Mouse (Mus musculus) left cerebral cortex, adult 8-10 months (tissue): Measurements from ENCODE around the gene Hist1h3i. TPM values are rescaled to one million over a fixed set of nuclear protein-coding genes. Genes with fewer than 3 reads are reported as not detected.
"Not testable (repeated sequence)": the region's sequence is repeated elsewhere in the genome, so short reads cannot be mapped to it uniquely, and the experiment has no call there.

Experiments
- DNase-seq, 2 experiments: peaks; one replicate each; pipeline ENCODE4 v3.0.0; 2022; ENCODE audit warnings: low spot score in 2 of 2
- total RNA-seq, 4 experiments: library from RNA; stranded (reverse); gene quantifications; 2 replicates each; pipeline ENCODE4 v1.2.4; 2022

The Hist1h3i gene
- total RNA-seq, 4 experiments from 2014 or later = 44.4 to 70.8 (median 54.9) TPM

DNA sequence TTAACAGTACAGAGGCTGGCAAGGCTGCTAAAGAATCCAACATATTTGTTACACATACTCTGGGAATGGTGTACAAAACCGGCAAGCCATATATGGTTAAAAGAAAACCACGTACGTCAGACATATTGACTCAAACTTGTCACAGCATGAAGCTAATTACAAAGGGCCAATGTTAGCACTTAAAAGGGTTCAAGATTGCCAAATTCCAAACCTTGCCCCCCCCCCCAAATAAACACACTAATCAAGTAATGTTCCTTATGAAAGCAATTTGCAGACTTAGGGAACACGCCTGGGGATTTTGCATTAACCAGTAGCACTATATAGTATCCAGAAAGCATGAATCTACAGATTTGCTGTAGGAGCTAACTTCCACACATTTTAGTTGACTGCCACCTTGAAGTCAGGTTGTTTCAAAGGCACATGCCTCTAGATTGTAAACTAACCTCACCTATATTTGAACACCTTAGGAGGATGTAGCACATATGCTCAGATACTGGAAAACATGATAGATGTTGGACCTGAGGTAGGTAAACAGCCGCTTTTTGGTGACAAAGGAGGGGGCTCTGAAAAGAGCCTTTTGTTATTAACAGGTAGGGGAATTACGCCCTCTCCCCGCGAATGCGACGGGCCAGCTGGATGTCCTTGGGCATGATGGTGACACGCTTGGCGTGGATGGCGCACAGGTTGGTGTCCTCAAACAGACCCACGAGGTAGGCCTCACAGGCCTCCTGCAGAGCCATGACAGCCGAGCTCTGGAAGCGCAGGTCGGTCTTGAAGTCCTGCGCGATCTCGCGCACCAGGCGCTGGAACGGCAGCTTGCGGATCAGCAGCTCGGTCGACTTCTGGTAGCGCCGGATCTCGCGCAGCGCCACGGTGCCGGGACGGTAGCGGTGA is 562 bp downstream of the Hist1h3i start:
- DNase-seq = peak in 1 of 2 experiments; percentile 27

DNA sequence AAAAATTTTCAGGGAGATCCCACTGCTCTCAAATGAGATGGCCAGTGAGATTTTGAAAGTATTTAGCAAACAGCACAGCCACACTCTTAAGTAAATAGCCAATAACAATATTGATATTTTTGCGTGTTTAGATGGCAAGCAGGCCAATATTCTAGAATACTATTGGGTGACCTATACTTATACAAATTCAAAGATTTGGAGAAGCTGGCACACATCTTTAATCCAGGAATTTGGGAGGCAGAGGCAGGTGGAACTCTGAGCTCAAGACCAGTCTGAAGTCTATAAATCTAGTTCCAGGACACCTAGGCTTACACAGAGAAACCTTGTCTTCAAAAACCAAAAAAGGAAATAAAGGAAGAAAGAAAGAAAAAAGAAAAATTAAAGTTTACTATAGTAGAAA is 1.5 kb downstream of the Hist1h3i start:
- DNase-seq = no peak

DNA sequence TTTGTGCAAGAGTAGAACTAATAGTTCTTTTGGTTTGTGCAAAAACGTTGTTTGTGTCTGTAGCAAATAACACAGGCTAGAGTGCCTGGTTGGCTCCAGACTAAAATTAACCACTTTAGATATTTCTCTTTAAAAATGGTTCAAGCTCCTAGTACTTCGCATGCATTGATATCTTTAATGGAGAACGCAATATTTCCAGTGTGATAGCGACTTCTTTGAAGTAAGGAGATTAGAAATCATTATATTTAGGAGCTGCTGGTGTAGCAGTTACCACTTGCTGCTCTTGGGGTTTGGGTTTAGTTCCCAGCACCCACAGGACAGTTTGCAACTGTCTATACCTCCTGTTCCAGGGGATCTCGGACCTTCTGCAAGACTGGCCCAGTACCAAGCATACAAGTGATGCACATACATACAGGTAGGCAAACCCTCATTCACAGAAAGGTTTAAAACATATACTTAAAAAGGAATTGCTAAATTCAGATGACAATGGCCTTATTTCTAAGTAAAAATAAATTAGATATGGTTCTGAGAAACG is 2.1 kb downstream of the Hist1h3i start:
- DNase-seq = no peak

DNA sequence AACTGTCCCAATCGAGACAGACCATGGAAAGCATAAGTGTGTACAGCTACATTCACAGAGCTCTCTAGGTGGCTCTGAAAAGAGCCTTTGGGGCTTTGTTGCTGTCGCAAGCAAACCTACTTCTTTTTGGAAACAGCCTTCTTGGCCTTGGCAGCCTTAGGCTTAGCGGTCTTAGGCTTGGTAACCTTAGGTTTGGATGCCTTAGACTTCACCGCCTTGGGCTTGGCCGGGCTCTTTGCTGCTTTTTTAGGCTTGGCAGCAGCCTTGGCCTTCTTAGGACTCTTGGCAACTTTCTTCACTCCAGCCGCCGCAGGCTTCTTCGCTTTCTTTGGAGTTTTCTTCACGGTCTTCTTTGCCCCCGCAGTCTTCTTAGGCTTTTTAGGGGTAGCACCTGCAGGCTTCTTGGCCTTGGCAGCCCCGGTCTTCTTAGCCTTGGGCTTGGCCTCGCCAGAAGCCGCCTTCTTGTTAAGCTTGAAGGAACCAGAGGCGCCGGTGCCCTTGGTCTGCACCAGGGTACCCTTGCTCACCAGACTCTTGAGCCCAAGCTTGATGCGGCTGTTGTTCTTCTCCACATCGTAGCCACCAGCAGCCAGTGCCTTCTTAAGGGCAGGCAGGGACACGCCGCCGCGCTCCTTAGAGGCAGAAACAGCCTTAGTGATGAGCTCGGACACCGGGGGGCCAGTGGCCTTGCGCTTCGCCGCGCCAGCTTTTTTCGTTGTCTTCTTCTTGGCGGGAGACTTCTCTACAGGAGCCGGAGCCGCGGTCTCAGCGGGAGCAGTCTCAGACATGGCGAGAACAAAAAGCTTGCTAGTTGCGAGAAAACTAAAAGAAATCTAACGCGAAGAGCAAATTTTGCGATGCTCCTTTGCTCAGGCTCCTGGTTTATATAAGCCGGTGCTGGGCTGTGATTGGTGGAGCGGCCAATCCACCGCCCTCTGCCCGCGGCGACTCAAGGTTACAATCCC is 3.1 kb downstream of the Hist1h3i start, which contains the start of gene Hist1h1b:
TSS of gene Hist1h1b (minus strand) at position 859 of the 965 bp plus-strand sequence.
- peak; percentile 30 to 32 for DNase-seq

DNA sequence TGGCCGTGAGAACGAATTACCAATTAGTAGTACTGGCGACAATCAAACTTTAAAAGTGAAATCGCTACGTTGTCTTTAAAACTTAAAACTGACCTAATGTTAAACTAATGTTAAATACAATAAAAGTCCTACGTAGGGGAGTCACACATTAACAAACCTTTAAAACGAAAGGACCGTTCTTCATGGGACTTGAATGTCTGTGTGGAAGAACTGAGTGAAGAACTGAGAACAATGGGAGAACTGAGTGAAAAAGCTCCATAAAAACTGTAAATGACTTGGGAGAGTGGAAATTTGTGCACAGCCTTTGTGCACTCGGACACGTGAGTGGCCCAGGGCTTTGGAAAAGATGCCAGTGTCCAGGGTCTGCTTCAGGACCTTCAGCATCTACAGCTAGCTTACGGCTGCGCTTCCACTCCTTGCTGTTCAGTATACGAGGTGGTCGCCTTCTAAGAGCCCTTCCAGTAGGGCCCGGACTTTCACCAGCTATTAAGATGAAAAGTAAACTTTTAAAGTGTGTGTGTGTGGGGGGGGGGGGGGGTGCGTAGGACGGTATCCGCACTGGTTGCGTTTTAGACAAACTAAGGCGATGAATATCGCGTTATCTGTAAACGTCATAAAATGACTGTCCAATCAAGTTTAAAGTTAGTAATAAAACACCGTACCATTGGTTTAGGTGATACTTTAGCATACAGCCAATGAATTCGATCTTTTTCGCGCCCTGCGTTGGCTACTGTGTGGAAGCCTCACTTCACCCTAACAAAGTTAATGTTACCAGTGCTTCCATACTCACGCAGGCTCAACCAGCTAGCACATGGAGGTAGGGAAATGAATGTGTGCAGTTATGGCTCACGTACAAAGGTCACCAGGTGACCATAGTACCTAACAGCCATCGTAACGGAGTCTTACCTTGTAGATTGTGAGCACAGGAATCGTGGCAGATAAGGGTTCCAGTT is 4.1 kb downstream of the Hist1h3i start:
- DNase-seq = peak; percentile 49 to 58

DNA sequence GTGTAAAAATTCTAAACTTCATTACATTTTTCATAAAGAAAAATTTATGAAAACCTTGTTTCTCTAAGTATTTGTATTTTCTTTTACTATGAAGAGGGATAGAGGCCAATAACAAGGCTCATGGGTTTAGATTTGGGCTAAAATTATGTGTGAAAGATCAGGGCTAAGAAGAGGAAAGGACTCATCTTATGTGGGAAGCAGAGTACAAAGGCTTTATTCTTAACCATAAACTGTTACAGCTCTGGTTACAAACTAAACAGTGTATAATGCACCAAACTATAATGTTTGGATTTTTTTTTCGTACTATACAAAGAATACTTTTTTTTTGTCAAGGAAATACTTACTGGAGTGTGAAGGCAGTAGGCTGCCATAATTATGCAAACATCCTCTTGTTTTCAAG is 27.5 kb downstream of the Hist1h3i start:
- no peak for DNase-seq

DNA sequence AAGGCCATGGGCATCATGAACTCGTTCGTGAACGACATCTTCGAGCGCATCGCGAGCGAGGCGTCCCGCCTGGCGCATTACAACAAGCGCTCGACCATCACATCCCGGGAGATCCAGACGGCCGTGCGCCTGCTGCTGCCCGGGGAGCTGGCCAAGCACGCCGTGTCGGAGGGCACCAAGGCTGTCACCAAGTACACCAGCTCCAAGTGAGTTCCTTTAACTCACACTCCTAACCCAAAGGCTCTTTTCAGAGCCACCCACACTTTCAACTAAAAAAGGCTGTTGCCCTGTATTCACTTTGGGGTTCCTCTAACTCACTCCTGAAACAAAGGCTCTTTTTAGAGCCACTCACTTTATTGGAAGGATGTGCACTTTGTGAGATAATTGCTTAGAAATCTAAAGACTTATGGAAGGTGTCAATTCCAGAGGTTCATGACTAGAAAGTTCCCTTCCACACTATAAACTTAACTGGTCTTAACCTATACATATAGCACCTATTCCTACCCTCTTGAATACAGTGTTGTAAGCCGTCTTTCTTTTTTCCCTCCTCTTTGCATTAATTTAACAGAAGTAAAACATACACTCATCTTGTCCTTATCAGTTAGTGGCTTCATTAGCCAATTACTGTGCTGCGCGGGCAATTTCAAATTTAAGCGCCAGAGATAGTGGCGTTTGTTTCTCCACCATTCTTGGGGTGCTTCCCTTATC is 28.7 kb downstream of the Hist1h3i start:
- not testable (repeated sequence) for DNase-seq

DNA sequence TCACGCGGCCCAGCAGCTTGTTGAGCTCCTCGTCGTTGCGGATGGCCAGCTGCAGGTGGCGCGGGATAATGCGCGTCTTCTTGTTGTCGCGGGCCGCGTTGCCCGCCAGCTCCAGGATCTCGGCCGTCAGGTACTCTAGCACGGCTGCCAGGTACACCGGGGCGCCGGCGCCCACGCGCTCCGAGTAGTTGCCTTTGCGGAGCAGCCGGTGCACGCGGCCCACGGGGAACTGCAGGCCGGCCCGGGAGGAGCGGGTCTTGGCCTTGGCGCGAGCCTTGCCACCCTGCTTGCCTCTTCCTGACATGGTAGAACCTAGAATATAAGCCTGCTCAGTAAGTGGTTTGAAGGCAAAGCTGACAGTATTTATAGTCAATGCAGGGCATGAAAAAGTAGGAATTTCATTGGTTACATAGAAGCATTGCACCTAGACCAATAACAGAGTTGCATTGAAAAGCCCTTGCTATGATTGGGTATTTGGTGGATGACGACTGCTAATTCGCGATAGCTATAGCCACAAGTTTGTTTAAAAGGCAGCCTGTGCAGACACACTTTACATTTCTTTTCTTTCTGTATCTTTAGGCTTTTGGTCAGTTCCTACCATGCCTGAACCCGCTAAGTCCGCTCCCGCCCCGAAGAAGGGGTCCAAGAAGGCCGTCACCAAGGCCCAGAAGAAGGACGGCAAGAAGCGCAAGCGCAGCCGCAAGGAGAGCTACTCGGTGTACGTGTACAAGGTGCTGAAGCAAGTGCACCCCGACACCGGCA is 29.5 kb downstream of the Hist1h3i start, which contains the start of the genes Hist1h2ak and Hist1h2bn:
TSS of gene Hist1h2ak (minus strand) at position 304 of the 762 bp plus-strand sequence.
TSS of gene Hist1h2bn (plus strand) at position 600 of the 762 bp plus-strand sequence.
- peak; percentile 47 to 80 for DNase-seq

DNA sequence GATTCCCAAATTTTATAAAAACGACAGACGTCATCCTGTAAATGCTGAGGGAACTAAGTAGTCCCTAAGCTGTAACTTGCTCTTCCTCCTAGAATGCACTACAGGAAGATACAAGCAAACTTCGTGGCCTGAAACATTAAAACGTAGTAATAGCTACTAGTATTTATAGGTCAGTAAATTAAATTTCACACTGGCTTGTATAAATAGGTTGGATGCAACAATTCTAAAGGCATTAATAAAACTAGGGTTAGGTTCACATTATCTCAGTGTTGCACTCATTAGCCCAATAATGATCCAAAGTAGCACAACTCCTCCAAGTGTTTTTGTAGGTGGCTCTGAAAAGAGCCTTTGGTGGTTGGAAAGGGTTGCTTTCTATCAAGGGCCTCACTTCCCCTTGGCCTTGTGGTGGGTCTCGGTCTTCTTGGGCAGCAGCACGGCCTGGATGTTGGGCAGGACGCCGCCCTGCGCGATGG is 30.1 kb downstream of the Hist1h3i start:
- DNase-seq = peak in 1 of 2 experiments; percentile 9

DNA sequence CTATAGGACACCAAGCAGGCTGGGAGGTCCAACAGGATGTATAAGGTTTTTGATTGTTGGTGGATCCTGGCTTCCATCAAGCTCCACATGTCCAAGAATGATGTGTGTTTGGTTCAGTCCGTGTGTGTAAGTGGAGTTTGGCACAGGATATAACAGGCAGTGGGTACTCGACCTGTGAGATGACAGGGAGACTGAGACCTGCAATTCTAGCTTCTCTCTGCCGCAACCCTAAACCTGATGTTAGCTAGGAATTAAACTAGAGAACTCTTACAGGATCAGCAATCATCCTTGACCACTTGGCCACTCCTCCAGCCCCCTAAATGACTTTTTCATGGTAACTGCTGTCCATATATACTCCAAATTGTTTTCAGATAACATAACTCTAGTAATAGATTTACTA is 30.8 kb downstream of the Hist1h3i start:
- no peak for DNase-seq

DNA sequence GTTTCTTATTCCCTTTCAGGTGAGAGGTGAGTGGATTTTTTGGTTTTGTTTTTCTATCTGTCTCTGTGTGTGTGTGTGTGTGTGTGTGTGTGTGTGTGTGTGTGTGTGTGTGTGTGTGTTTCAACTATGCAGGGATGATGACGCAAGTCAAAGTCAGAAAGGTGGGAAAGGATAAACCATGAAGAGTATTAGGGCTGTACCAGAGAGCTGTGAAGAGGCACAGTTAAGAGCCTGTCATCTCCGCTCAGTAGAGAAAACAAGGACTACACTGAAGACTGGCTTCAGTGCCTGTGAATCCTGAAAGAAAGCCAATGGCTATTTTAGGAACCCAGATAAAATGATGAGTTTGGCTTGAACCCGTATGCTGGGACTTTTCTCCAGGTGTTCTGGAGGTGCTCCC is 31.3 kb downstream of the Hist1h3i start:
- DNase-seq = no peak

DNA sequence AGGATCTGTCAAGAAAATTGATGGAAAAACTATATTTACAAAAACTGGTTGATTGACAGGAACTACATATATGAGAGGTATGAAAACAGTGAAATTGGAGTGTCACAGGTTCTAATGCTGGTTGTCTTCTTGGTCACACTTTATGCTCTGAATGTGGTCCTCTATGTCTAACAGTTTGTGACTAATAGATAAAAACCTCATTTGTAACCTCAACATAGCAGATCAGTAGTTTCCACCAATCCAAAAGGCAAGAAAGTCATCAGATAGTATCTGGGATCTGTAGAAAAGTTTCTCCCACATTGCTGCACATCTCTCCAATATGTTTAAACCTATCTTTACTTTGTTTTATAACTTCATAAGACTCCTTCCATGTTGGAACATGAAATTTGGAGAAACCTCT is 31.8 kb downstream of the Hist1h3i start:
- DNase-seq = no peak

DNA sequence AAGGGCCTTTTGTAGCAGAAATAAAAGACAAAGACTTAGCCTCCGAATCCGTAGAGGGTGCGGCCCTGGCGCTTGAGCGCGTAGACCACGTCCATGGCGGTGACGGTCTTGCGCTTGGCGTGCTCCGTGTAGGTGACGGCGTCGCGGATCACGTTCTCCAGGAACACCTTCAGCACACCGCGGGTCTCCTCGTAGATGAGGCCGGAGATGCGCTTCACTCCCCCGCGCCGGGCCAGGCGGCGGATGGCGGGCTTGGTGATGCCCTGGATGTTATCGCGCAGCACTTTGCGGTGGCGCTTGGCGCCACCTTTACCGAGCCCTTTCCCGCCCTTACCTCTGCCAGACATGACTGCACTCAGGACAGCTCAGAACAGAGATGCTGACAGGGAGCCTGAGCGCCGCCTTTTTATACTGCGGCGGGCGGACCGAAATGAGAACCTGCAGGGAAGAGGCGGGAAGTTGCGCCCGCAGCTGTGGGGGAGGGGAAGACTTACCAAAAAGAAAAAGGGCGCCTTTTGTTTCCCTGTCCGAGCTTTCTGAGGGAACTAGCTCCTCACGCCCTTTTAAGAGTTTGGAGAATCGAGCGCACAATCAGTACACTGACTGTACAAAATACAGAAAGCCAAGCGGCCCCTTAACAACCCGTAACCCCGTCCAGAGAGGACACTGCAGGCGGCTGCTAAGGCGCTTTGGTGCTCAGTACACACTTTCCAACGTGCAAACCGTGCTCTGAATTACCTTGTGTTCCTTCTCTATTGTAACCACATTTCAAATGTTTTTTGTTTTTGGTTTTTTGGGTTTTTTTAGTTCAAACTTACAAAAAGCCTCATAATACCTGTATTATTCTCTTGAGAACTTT is 32.8 kb downstream of the Hist1h3i start, which contains the start of gene Hist1h4k:
TSS of gene Hist1h4k (minus strand) at position 347 of the 859 bp plus-strand sequence.
- DNase-seq = peak; percentile 90 to 95

DNA sequence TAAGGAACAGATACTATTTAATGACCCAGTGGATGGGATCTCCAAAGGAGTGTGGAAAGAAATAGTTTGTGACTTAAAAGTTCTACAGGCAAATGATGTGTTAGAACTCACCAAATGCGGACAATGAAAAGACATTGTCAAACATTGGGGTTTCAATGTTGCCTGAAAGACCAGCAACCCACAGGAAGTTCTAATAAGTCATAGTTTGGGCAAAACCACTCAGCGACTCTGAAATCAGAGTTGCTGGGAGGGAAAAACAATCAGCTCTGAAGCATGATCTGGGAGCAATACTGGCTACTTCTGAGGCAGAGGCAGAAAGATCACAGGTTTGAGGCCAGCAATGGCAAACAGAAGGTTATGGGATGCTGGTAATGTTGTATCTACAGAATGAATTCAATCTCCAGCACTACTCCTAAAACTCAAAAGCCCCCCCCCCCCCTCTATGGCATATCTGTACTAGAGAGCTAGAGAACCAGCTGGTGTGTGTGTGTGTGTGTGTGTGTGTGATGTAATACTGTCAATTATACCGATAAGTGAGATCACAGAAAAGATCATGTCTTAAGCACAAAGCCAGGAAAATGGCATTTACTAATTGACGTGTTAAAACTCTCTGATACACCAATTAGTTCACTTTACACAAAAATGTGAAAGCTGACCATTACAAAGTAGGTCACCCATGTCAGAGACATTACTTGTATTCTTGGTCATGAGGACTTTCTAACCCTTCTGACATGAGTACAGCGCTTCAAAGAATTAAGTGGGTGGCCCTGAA is 33.6 kb downstream of the Hist1h3i start:
- no peak for DNase-seq

DNA sequence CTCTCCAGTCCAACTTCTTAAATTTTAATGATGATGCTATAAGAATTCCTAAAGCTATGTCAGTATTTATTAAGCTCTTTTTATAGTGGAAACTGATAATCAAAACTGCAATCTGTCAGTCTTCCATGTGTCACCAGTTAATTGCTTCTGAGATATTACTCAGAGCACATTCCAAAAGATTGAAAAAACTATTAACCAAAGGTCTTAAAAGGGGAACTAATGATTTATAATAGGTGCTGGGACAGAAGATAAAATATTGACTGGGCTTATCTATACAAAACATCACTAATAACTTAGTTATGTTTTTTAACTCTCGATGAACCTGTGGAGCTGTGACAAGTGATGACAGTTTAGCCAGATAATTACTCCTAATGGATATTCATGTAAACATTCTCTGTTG is 38.2 kb downstream of the Hist1h3i start:
- no peak for DNase-seq

DNA sequence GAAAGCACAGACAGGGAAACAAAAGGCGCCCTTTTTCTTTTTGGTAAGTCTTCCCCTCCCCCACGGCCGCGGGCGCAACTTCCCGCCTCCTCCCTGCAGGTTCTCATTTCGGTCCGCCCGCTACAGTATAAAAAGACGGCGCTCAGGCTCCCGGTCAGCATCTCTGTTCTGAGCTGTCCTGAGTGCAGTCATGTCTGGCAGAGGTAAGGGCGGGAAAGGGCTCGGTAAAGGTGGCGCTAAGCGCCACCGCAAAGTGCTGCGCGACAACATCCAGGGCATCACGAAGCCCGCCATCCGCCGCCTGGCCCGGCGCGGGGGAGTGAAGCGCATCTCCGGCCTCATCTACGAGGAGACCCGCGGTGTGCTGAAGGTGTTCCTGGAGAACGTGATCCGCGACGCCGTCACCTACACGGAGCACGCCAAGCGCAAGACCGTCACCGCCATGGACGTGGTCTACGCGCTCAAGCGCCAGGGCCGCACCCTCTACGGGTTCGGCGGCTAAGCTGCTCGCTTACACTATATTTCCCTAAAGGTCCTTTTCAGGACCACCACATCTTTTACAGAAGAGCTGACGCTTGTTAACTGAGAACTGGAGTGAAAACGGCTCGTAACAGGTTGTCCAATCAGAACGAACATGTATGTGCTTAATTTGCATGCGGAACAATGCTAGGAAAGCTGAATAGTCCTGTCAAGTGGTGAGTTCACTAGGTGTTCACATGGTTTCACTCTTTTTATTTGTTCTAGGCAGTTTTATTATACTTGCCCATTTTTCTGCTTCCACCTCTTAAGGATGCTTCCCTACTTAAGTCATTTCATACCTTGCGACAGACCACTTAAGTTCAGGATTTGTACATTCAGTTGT is 48.0 kb downstream of the Hist1h3i start, which contains the start of gene Hist1h4j:
TSS of gene Hist1h4j (plus strand) at position 159 of the 862 bp plus-strand sequence.
- DNase-seq = peak; percentile 59 to 69
